Mouse (Mus musculus) erythroblast, embryonic 14.5 days (primary cell): ENCODE measurements around the gene Stx8.

ENCODE experiments used
- GATA1 ChIP-seq: IDR thresholded peaks from 2 replicates; pipeline ENCODE4 v1.6.1; 2012; ENCODE audit warnings: low read length, inconsistent platforms, mixed read lengths
- TAL1 ChIP-seq: IDR thresholded peaks from 3 replicates; pipeline ENCODE4 v1.6.1; 2012; ENCODE audit warnings: low read length, inconsistent platforms, mixed read lengths

GRCm38 (mm10) chr11:68196566-68196965 is 230.6 kb downstream of the Stx8 start:
- TF ChIP-seq GATA1, result no peak
- TF ChIP-seq TAL1, result no peak
